Mouse (Mus musculus) limb, embryonic 14.5 days (tissue): ENCODE measurements around the gene Tcl1b2. TPM values are rescaled to one million over a fixed set of nuclear protein-coding genes. Genes with fewer than 3 reads are reported as not detected.

ENCODE experiments used
- ATAC-seq: fragments of 200-750 bp; cut with Nextera tagmentation; 2 replicates; pipeline ENCODE4 v1.8.0; 2017; ENCODE audit warnings: low read depth, moderate number of reproducible peaks, moderate TSS enrichment; ENCODE audit not compliant: low FRiP score
- DNase-seq: peaks from one replicate; pipeline ENCODE4 v3.0.0-alpha.2; 2015; ENCODE audit warnings: low spot score
- H3K27ac ChIP-seq: fragments of 300-500 bp; sonication (generic); replicated peaks from 2 replicates; pipeline ENCODE4 v1.5.1; 2014; ENCODE audit warnings: low read depth, mild to moderate bottlenecking, low read length, moderate library complexity, mixed read lengths
- H3K27me3 ChIP-seq: fragments of 300-500 bp; sonication (generic); 2 replicates; pipeline ENCODE4 v1.6.1; 2014; ENCODE audit warnings: low read length, mixed read lengths; ENCODE audit not compliant: control insufficient read depth, insufficient read depth
- H3K36me3 ChIP-seq: fragments of 300-500 bp; sonication (generic); 2 replicates; pipeline ENCODE4 v1.6.1; 2014; ENCODE audit warnings: mild to moderate bottlenecking, low read length, moderate library complexity, mixed read lengths; ENCODE audit not compliant: control insufficient read depth, insufficient read depth
- H3K4me1 ChIP-seq: fragments of 300-500 bp; sonication (generic); 2 replicates; pipeline ENCODE4 v1.6.1; 2014; ENCODE audit warnings: antibody characterized with exemption, low read length, mixed read lengths; ENCODE audit not compliant: control insufficient read depth, insufficient read depth
- H3K4me2 ChIP-seq: fragments of 300-500 bp; sonication (generic); replicated peaks from 2 replicates; pipeline ENCODE4 v1.6.1; 2014; ENCODE audit warnings: low read depth, mild to moderate bottlenecking, low read length, moderate library complexity; ENCODE audit not compliant: severe bottlenecking
- H3K4me3 ChIP-seq: fragments of 300-500 bp; sonication (generic); replicated peaks from 2 replicates; pipeline ENCODE4 v1.5.1; 2014; ENCODE audit warnings: low read length
- H3K9ac ChIP-seq: fragments of 300-500 bp; sonication (generic); 2 replicates; pipeline ENCODE4 v1.6.1; 2014; ENCODE audit warnings: mild to moderate bottlenecking, low read depth, low read length, moderate library complexity; ENCODE audit not compliant: severe bottlenecking
- H3K9me3 ChIP-seq: fragments of 300-500 bp; sonication (generic); 2 replicates; pipeline ENCODE4 v1.6.1; 2016; ENCODE audit warnings: low read length; ENCODE audit not compliant: control insufficient read depth
- POLR2A ChIP-seq: fragments of 200-500 bp; IDR thresholded peaks from 2 replicates; pipeline ENCODE4 v1.8.0; 2012; ENCODE audit warnings: inconsistent platforms, mild to moderate bottlenecking, moderate library complexity, borderline replicate concordance; ENCODE audit not compliant: insufficient read depth, insufficient read length; ENCODE audit errors: extremely low read depth
- WGBS: fragments of 180-500 bp; shearing (Covaris S2); extraction: QIAGEN DNeasy Blood & Tissue Kit; methylation state at CpG from one replicate; pipeline ENCODE4 v1.1.7; 2014; 5-methylcytosine and 5-hydroxymethylcytosine counted together
- polyA plus RNA-seq, 2 experiments: library from polyadenylated mRNA; depleted of rRNA in 1 of 2; stranded (reverse) in 1 of 2; unstranded in 1 of 2; fragments of >200 nt; fragmentation: Nextera tagmentation in 1 of 2; extraction: Ambion mirVana in 1 of 2; gene quantifications; 2 replicates each; pipeline versions ENCODE4 v1.2.1 to v1.2.3; 2012 to 2014

The Tcl1b2 gene
- polyA plus RNA-seq, 2 experiments, result 0.05 TPM; not detected in 1

DNA sequence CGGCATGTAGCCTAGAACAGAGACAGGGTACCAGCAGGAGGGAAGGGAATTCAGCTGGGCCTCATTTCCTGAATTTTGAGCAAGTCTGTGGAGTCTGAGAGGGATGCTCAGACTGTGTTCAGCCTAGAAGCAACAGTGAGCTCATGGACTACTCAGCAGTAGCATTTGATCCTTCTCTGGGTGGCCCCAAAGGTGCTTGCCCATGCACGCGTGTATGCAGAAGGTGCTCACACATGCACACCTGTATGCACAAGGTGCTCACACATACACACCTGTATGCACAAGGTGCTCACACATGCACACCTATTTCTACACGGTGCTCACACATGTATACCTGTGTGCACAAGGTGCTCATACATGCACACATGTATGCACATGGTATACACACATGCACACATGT is 37.0 kb upstream of the Tcl1b2 start:
- no peak for DNase-seq
- Histone ChIP-seq H3K4me3 (no peak overlapping the region), H3K4me1 (peaks cover 17% of the 10 kb centered on the region), H3K27me3 (no peaks in the 10 kb centered on the region), H3K4me2 (no peak overlapping the region), H3K36me3 (no peaks in the 10 kb centered on the region), H3K9me3 (no peaks in the 10 kb centered on the region), H3K9ac (no peak overlapping the region), H3K27ac (no peak overlapping the region)
- no peak for ATAC-seq
- WGBS, result 87% methylated on average over 4 of the region's 4 CpGs
- no peak for TF ChIP-seq POLR2A

- Histone ChIP-seq H3K4me2 (no peak overlapping the region), H3K27ac (no peak overlapping the region), H3K9ac (no peak overlapping the region), H3K36me3 (no peaks in the 10 kb centered on the region), H3K4me3 (no peak overlapping the region), H3K27me3 (no peaks in the 10 kb centered on the region), H3K9me3 (no peaks in the 10 kb centered on the region), H3K4me1 (peaks cover 17% of the 10 kb centered on the region)
- WGBS, result 52% methylated on average over 3 of the region's 3 CpGs
- no peak for TF ChIP-seq POLR2A
- DNase-seq (no peak), ATAC-seq (no peak)
Observed at GRCm38 (mm10) chr12:105109406-105109805, 36.4 kb upstream of the Tcl1b2 start.

DNA sequence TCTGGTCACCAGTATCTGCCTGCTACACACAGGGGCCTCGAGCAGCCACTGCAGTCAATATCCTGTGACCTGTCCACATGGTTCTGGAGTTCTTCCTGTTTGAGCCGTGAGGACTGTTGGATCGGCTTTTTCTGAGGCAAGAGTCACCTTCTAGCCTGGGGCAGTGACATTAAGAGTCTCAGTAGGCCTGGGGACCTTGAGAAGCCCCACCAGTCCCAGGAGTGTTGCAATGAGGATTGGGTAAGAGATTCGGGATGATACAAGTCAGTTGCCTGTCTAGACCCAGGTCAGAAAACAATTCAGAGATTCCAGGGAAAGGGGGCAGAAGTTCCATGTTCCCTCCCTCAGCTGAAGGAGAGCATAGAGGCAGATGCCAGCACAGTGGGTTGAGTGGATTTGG is 36.0 kb upstream of the Tcl1b2 start:
- no peaks in the 10 kb centered on the region for H3K27me3 ChIP-seq
- H3K4me1 ChIP-seq, result peaks cover 17% of the 10 kb centered on the region
- H3K36me3 ChIP-seq, result no peaks in the 10 kb centered on the region
- DNase-seq (no peak), ATAC-seq (no peak)
- no peak overlapping the region for H3K27ac ChIP-seq
- WGBS, result 57% methylated on average over 4 of the region's 4 CpGs
- no peak for TF ChIP-seq POLR2A
- no peak overlapping the region for H3K9ac ChIP-seq
- H3K4me3 ChIP-seq, result no peak overlapping the region
- H3K4me2 ChIP-seq, result no peak overlapping the region
- H3K9me3 ChIP-seq, result no peaks in the 10 kb centered on the region

DNA sequence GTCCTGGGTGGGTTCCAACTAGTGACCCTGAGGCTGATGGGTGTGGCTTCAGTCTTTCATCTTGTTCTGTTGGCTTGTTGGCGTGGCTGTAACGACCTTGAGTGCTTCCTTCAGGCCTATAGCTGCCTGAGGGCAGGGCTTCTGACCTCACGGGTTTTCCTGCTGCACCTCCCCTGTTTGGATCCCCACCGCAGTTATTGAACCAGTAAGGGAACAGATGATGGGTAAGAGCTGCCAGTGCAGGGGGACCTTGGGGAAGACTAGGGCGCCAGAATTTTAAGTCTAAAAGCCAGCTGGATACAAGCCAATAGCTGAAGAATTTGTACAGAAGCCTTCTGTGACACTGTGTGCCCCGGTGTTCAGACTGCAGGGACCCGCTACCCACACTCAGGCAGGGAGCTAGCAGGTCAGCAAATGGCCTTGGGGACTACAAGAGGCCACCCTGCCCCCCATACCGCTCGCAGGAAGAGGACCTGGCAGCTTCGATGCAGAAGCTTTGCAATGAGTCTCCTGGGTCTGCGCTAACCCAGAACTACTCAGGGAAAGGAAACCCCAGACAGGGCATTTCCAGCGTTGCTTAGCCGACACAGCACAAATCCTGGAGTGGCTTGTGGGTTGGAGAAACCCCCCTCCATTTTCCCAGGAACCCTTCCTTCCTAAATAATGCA is 33.4 kb upstream of the Tcl1b2 start:
- no peak for ATAC-seq
- no peaks in the 10 kb centered on the region for H3K27me3 ChIP-seq
- no peak overlapping the region for H3K4me3 ChIP-seq
- H3K9me3 ChIP-seq, result no peaks in the 10 kb centered on the region
- no peak overlapping the region for H3K9ac ChIP-seq
- no peak for TF ChIP-seq POLR2A
- H3K4me2 ChIP-seq, result peak overlapping the region; percentile 16; the same call in 1 of the 2 replicates
- no peaks in the 10 kb centered on the region for H3K36me3 ChIP-seq
- peaks cover 17% of the 10 kb centered on the region for H3K4me1 ChIP-seq
- DNase-seq, result peak; percentile 40
- H3K27ac ChIP-seq, result peak overlapping the region; percentile 20; the same call in 1 of the 2 replicates
- 30% methylated on average over 13 of the region's 13 CpGs for WGBS

- Histone ChIP-seq H3K9ac (no peak overlapping the region), H3K27ac (no peak overlapping the region), H3K4me3 (no peak overlapping the region), H3K36me3 (no peaks in the 10 kb centered on the region), H3K27me3 (no peaks in the 10 kb centered on the region), H3K4me1 (peaks cover 9% of the 10 kb centered on the region), H3K9me3 (no peaks in the 10 kb centered on the region), H3K4me2 (no peak overlapping the region)
- 83% methylated on average over 1 of the region's 1 CpGs for WGBS
- ATAC-seq (no peak), DNase-seq (no peak)
- TF ChIP-seq POLR2A, result no peak
Observed at GRCm38 (mm10) chr12:105116648-105117047, 29.2 kb upstream of the Tcl1b2 start.
